Comparison of ENCODE assay signal across 11 mouse cellular contexts in genomic region chr12:52493281-52493681, GRCm38 (mm10). TPM values are rescaled to one million over a fixed set of nuclear protein-coding genes. Genes with fewer than 3 reads are reported as not detected.
DNase-seq lines count a peak whose midpoint lies in the region.
"Had no signal": no experiment of that assay in that cellular context is flagged by ENCODE, and none has a peak within 500 bp of the region (broad histone marks: within the 10 kb centered on the region; RNA-seq: fewer than 3 reads in every experiment).

No protein-coding gene starts in this region.

- peak; percentile 79 for DNase-seq in heart, adult 11 months
- no peak for DNase-seq in heart, postnatal 14 days
- peak; percentile 4 for DNase-seq in kidney, postnatal 14 days
- no peak for DNase-seq in kidney, adult 8-10 months
- peak; percentile 63 for DNase-seq in brain, adult 2 months (ENCODE audit: low read depth, low spot score)
- DNase-seq in lung, postnatal 14 days, result peak; percentile 3
- no peak for DNase-seq in gastrocnemius, postnatal 25 days
- DNase-seq in cerebellum, postnatal 25 days, result no peak
- DNase-seq: cerebellum, postnatal 10 days; liver; right cerebral cortex, postnatal 14 days had no signal

- intact Hi-C loops in heart, postnatal 14 days (cut with DNase I), result loop anchor here (10.0 kb wide), 1 partner anchor 458 kb away; no protein-coding TSS in a partner anchor

RNA-seq across cellular contexts. Expression of gene Arhgap5, which starts 10.5 kb away (rescaled TPM):
- 10 to 100 TPM; 79.2 to 81.0 TPM for total RNA-seq in heart, postnatal 14 days (2021)
- 10 to 100 TPM; 31.7 to 33.4 TPM for total RNA-seq in gastrocnemius, postnatal 25 days (2021)

Comparison
In these comparisons a context has a peak if more than half of its experiments do, and no peak if none do; other contexts are left out.
1. DNase-seq: peak in heart, adult 11 months (single experiment), kidney, postnatal 14 days (single experiment), brain, adult 2 months (single experiment) and lung, postnatal 14 days (single experiment); none in heart, postnatal 14 days (0 of 2), kidney, adult 8-10 months (0 of 2), gastrocnemius, postnatal 25 days (single experiment) and cerebellum, postnatal 25 days (0 of 2).